Mouse (Mus musculus): ENCODE measurements around the gene Vps72. TPM values are rescaled to one million over a fixed set of nuclear protein-coding genes. Genes with fewer than 3 reads are reported as not detected.

Vps72 gene
- polyA plus RNA-seq, 1 experiment from 2014 or later = 116 TPM

- Histone ChIP-seq H3K4me3 (replicated peaks; ENCODE audit: low read depth, low read length) (no peak overlapping the region), H3K36me3 (ENCODE audit: insufficient read depth, low read length) (peaks cover 7% of the 10 kb centered on the region), H3K27me3 (ENCODE audit: insufficient read depth, low read length) (no peaks in the 10 kb centered on the region), H3K9me3 (replicated peaks; ENCODE audit: low read length) (no peaks in the 10 kb centered on the region), H3K9ac (ENCODE audit: low read depth, low read length) (no peak overlapping the region), H3K4me2 (ENCODE audit: low read length) (no peak overlapping the region), H3K27ac (no peak overlapping the region), H3K4me1 (replicated peaks; ENCODE audit: insufficient read depth, low read length) (no peaks in the 10 kb centered on the region)
- no peak for DNase-seq (ENCODE audit: low spot score)
- WGBS = 94% methylated on average over 9 of the region's 9 CpGs
- no peak for ATAC-seq (replicated peaks; ENCODE audit: low FRiP score, low read depth)
- TF ChIP-seq CTCF (IDR thresholded peaks at IDR 0.05; ENCODE audit: low read depth) = no peak
These were observed 30.7 kb downstream of the Vps72 start for GRCm38 (mm10) chr3:95141474-95141873.

GRCm38 (mm10) chr3:95141952-95142616, 31.3 kb downstream of the Vps72 start, which contains the start of gene Tnfaip8l2:
Gene Tnfaip8l2, minus strand, starts transcription at chr3:95142360.
- H3K36me3 ChIP-seq (ENCODE audit: insufficient read depth, low read length) = peaks cover 7% of the 10 kb centered on the region
- H3K27ac ChIP-seq = no peak within 1 kb of the TSS
- DNase-seq (ENCODE audit: low spot score) (no peak), ATAC-seq (replicated peaks; ENCODE audit: low FRiP score, low read depth) (no peak)
- 86% methylated on average over 10 of the region's 10 CpGs for WGBS
- H3K27me3 ChIP-seq (ENCODE audit: insufficient read depth, low read length) = no peaks in the 10 kb centered on the region
- H3K4me3 ChIP-seq (replicated peaks; ENCODE audit: low read depth, low read length) = no peak within 1 kb of the TSS
- H3K4me2 ChIP-seq (ENCODE audit: low read length) = no peak within 1 kb of the TSS
- no peaks in the 10 kb centered on the region for H3K4me1 ChIP-seq (replicated peaks; ENCODE audit: insufficient read depth, low read length)
- no peak for TF ChIP-seq CTCF (IDR thresholded peaks at IDR 0.05; ENCODE audit: low read depth)
- no peak within 1 kb of the TSS for H3K9ac ChIP-seq (ENCODE audit: low read depth, low read length)
- no peaks in the 10 kb centered on the region for H3K9me3 ChIP-seq (replicated peaks; ENCODE audit: low read length)

GRCm38 (mm10) chr3:95142617-95143011, 31.8 kb downstream of the Vps72 start:
- WGBS = 9% methylated on average over 5 of the region's 5 CpGs
- no peak overlapping the region for H3K27ac ChIP-seq
- H3K27me3 ChIP-seq (ENCODE audit: insufficient read depth, low read length) = no peaks in the 10 kb centered on the region
- peaks cover 7% of the 10 kb centered on the region for H3K36me3 ChIP-seq (ENCODE audit: insufficient read depth, low read length)
- DNase-seq (ENCODE audit: low spot score) (peak; percentile 87), ATAC-seq (replicated peaks; ENCODE audit: low FRiP score, low read depth) (peak; percentile 52; the same call in 1 of the 2 replicates)
- no peaks in the 10 kb centered on the region for H3K4me1 ChIP-seq (replicated peaks; ENCODE audit: insufficient read depth, low read length)
- H3K9ac ChIP-seq (ENCODE audit: low read depth, low read length) = no peak overlapping the region
- TF ChIP-seq CTCF (IDR thresholded peaks at IDR 0.05; ENCODE audit: low read depth) = peak; percentile 94
- H3K9me3 ChIP-seq (replicated peaks; ENCODE audit: low read length) = no peaks in the 10 kb centered on the region
- H3K4me3 ChIP-seq (replicated peaks; ENCODE audit: low read depth, low read length) = no peak overlapping the region
- H3K4me2 ChIP-seq (ENCODE audit: low read length) = no peak overlapping the region

- no peaks in the 10 kb centered on the region for H3K4me1 ChIP-seq (replicated peaks; ENCODE audit: insufficient read depth, low read length)
- TF ChIP-seq CTCF (IDR thresholded peaks at IDR 0.05; ENCODE audit: low read depth) = no peak
- no peak overlapping the region for H3K9ac ChIP-seq (ENCODE audit: low read depth, low read length)
- H3K36me3 ChIP-seq (ENCODE audit: insufficient read depth, low read length) = no peaks in the 10 kb centered on the region
- ATAC-seq (replicated peaks; ENCODE audit: low FRiP score, low read depth) (no peak), DNase-seq (ENCODE audit: low spot score) (no peak)
- no peak overlapping the region for H3K4me3 ChIP-seq (replicated peaks; ENCODE audit: low read depth, low read length)
- no peak overlapping the region for H3K27ac ChIP-seq
- WGBS = 45% methylated on average over 3 of the region's 3 CpGs
- no peaks in the 10 kb centered on the region for H3K9me3 ChIP-seq (replicated peaks; ENCODE audit: low read length)
- H3K4me2 ChIP-seq (ENCODE audit: low read length) = no peak overlapping the region
- H3K27me3 ChIP-seq (ENCODE audit: insufficient read depth, low read length) = no peaks in the 10 kb centered on the region
These were observed 37.1 kb downstream of the Vps72 start for GRCm38 (mm10) chr3:95147924-95148323.

GRCm38 (mm10) chr3:95153874-95154273, 43.1 kb downstream of the Vps72 start:
- Histone ChIP-seq H3K36me3 (ENCODE audit: insufficient read depth, low read length) (no peaks in the 10 kb centered on the region), H3K4me2 (ENCODE audit: low read length) (no peak overlapping the region), H3K4me1 (replicated peaks; ENCODE audit: insufficient read depth, low read length) (no peaks in the 10 kb centered on the region), H3K4me3 (replicated peaks; ENCODE audit: low read depth, low read length) (no peak overlapping the region), H3K27me3 (ENCODE audit: insufficient read depth, low read length) (no peaks in the 10 kb centered on the region), H3K9me3 (replicated peaks; ENCODE audit: low read length) (no peaks in the 10 kb centered on the region), H3K27ac (no peak overlapping the region), H3K9ac (ENCODE audit: low read depth, low read length) (no peak overlapping the region)
- 49% methylated on average over 4 of the region's 4 CpGs for WGBS
- no peak for ATAC-seq (replicated peaks; ENCODE audit: low FRiP score, low read depth)
- TF ChIP-seq CTCF (IDR thresholded peaks at IDR 0.05; ENCODE audit: low read depth) = peak; percentile 66
- DNase-seq (ENCODE audit: low spot score) = no peak

GRCm38 (mm10) chr3:95159511-95159986, 48.7 kb downstream of the Vps72 start:
- ATAC-seq (replicated peaks; ENCODE audit: low FRiP score, low read depth) = no peak

More at GRCm38 (mm10) chr3:95159511-95159986, 48.7 kb downstream of the Vps72 start:
- no peak for TF ChIP-seq CTCF (IDR thresholded peaks at IDR 0.05; ENCODE audit: low read depth)
- Histone ChIP-seq H3K27me3 (ENCODE audit: insufficient read depth, low read length) (no peaks in the 10 kb centered on the region), H3K27ac (no peak overlapping the region), H3K4me1 (replicated peaks; ENCODE audit: insufficient read depth, low read length) (peaks cover 12% of the 10 kb centered on the region; the same call in 1 of the 2 replicates), H3K4me2 (ENCODE audit: low read length) (peak overlapping the region; percentile 97), H3K36me3 (ENCODE audit: insufficient read depth, low read length) (no peaks in the 10 kb centered on the region), H3K4me3 (replicated peaks; ENCODE audit: low read depth, low read length) (peak overlapping the region; percentile 64), H3K9me3 (replicated peaks; ENCODE audit: low read length) (no peaks in the 10 kb centered on the region), H3K9ac (ENCODE audit: low read depth, low read length) (peak overlapping the region; percentile 18; the same call in 1 of the 2 replicates)
- 22% methylated on average over 8 of the region's 8 CpGs for WGBS
- DNase-seq (ENCODE audit: low spot score) = no peak
